Mouse (Mus musculus) frontal cortex, adult (tissue): ENCODE data around the gene Pik3ca.

ENCODE experiments used
- ATAC-seq: cut with Nextera tagmentation; 2 replicates; pipeline ENCODE4 v1.9.2; 2017; ENCODE audit warnings: mild to moderate bottlenecking, moderate library complexity, mixed read lengths; ENCODE audit not compliant: low TSS enrichment

Pik3ca gene

DNA sequence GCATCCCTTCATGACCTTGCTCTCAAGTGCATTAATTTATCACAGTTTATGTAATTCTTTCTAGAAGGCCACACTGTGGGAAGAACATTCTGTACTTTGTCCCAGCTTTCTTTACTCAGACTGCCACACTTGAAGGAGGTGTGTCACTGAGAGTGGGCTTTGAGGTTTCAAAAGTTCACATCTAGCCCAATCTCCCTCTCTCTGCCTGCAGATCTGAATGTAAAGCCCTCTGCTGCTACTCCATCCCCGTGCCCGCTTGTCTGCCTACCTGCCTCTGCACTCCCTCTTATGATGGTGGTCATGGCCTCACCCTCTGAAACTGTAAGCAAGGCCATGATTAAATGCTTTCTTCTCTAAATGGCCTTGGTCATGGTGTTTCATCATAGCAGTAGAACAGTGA is 102.9 kb downstream of the Pik3ca start:
- ATAC-seq: no peak

DNA sequence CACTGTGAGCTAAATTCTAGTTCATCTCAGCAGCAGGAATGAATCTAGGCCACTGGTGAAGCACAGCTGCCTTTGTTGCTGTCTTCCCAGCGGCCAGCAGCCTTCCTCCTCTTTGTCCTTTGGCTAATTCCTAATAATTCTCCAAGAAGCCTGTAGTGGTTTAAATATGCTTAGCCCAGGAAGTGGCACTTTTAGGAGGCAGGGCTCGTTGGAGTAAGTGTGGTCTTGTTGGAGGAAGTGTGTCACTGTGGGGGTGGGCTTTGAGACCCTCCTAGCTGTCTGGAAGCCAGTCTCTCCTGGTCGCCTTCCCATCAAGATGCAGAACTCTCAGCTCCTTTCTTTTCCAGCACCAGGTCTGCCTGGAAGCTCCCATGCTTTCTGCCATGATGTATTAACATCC is 108.4 kb downstream of the Pik3ca start:
- no peak for ATAC-seq

DNA sequence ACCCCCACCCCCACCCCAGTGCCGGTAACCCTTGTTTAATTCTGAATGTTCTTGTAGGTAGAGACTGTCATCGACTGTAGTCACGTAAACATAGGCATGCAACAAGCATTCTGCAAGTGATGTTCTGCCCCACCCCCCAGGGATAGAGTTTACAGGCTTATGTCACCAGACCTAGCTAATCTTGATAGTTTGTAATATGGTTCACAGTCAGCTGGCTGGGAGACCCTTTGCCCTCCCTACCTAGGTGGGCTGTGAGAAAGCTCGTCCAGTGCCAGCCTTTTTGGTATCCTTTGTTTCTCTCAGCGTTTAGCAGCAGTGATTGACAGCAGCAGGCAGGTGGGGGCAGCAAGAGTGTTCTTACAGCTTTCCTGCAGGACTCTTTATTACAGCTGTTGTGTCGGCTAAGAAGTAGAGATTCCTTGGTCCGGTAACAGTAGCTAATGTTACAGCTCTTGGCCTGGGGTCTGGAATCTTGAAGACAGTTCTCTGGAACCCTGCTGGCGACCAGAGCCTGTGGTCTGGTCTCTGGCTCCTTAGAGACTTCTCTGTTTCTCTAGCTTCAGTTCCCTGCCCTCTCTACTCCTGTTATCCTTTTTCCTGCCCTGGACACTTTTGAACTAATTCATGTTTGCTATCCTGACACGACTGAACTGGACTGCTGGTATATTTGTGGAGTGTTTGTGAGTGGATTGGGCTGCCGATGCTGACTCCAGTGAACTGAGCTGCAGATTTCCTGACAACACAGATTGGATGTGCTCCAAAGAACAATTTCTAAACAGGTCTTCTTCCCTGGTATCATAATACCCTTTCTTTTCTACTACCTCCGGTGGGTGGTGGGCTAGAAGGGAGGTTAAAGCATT is 109.1 kb downstream of the Pik3ca start:
- ATAC-seq: no peak

DNA sequence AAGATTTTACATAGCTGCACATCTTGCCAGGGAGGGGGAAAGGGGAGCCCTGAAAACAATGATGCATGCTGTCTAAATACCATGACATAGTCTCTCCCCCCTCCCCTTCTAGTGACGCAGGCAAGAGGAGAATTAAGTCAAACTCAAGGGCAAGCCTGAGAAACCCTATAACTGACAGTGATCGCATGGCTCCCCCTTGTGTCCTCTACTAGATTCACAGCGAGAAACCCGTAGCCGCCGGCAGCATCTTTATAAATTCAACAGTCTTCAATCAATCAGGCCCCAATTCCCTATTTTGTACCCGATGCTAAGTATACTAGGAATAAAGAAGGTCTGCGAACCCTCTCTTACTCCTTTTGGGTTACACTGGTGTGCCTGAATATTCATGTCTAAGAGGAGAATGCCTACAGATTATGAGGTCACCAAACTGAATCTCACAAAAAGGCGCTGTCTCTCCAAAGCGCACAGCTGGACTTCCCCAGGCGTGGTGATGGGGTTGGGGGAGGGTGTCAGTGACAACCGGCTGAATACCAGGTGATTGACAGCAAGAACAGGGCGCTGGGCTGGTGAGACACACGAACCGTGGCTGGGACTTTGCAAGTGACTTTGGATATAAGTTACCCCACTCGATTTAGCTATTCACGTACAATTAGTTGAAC is 111.3 kb downstream of the Pik3ca start:
- peak; percentile 60 for ATAC-seq

DNA sequence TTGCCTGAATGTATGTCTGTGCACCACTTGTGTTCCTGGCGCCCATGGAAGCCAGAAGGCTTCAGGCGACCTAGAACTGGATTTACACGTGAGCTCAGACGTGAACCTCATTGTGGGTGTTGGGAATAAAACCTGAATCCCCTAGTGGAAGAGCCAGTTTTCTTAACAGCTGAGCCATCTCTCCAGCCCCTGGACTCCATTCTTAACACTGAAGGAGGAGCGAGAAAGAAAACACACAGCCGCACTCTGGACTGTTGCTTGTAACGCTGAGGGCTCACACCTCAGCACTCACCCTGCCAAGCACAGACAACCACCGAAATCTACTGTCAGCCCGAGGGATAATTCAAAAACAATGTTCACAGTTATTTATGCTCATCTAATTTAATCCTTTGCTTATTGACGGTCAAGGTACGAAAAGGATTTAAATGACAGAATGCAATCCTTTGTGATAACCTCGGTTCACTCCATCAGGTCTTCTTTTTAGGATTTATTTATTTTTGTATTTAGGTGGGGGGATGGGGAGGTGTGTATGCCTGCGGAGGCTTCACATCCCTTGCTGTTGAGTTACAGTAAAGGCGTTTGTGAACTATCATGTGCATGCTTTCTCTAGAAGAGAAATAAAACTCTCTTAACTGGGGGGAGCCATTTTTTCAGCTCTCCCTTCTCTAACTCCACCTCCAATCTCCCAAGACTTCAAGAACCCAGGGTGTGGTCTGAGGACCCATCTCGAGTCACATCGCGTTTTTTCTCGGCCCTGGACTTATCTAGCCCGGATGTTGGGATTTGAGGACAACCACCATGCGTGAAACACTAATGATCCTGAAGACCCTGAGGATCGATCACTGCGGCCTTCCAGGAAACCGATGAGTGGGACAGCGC is 112.3 kb downstream of the Pik3ca start, which contains the start of gene Zfp639:
Zfp639 (plus strand) TSS at position 764 of the 879 bp plus-strand sequence.
- peak; percentile 24; the same call in 1 of the 2 replicates for ATAC-seq

DNA sequence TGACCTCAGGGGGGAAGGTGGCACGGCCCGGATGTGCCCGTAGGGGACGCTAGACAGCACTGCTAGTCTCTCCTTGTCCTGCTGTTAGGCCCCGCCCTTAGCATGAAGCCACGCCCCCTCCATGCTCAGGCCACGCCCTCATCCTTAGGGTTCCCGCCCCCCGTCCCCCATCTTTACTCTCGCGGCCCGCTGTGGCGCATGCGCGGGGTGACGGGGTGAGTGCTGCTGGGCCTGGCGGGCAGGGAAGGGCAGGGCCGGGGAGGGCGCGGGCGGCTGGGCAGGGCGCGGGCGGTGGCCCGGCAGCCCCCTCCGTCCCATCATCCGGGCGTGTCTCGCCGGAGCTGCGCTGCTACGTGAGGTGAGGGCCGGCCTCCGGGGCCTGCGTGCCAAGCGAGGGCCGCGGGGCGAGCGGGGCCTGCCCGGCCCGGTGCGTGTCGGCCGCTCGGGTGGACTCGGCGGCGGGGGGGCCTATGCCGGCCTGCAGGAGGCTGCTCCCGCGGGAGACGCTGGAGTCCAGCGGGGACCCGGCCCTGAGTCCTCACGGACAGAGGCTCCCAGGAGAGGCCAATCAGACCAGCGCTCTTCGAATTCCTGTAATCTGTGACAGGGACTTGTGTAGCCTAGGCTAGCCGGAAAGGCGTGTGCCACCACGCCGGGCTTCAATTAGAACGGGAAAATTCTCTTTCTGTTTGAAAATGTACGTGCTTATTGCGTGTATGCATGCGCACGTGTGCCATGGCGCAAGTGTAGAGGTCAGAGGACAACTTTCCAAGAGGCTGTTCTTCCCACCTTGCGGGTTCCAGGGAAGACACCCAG is 113.1 kb downstream of the Pik3ca start:
- ATAC-seq: peak; percentile 88

DNA sequence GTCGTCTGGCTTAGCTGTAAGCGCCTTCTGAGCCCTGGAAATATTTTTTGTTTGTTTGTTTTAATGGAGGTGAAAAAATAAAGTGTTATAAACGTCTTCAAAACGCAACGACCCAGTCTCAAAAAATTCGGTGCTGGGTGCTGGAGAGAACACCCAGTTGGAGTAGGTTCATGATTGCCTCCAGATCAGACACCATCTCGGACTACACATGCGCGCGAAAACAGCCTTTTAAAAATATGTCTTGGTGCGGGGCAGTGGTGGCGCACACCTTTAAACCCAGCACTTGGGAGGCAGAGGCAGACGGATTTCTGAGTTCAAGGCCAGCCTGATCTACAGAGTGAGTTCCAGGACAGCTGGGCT is 113.7 kb downstream of the Pik3ca start:
- no peak for ATAC-seq

DNA sequence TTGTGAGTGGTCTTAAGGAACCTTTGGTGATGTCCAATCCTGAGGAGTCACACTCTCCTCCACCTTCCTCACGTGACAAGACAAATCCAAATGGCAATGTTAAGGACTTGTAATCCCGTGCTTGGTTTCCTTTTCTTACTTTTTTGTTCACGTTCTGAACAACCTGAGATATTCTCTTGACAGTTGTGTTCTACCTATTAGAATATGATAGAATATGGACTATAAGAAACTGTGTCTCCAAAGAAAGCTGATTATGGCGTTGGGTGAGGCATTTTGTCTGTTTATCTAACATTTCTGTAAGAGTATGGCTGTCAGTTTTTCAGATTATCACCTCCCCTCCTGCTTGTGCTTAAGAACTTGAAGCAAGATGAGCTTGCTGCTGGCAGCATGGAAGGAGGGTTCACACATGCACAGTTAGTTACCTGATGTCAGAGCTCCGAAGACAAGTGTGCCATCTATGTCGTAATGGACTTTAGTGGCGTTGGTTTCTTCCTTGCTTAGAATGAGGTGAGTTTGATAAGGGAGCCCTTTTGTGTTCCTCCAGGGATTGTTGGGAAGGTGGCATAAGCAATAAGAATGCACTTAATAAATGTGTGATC is 115.3 kb downstream of the Pik3ca start:
- no peak for ATAC-seq

DNA sequence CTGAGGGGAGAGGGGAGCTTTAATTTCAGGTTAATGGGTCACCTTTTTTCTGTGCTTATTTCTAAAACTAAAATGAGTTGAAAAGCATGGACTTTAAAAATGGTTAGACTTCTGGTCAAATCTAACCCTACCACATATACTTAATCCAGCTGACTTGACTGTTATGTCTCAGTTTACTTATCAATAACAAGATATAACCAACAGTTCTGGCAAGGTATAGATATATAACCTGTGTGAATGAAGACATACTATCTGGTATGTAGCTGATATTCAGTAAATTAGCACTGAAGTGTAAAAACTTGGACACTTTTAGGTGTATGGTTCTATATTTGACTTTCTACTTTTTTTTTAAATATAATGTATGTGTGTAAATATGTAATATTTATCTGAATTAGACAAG is 116.1 kb downstream of the Pik3ca start:
- ATAC-seq: no peak
